ENCODE assay signal across 16 mouse cellular contexts in genomic region chr13:43849816-43850215, GRCm38 (mm10).
"Had no signal": no experiment of that assay in that cellular context is flagged by ENCODE, and none has a peak within 500 bp of the region (broad histone marks: within the 10 kb centered on the region; RNA-seq: fewer than 3 reads in every experiment).

No protein-coding gene starts in this region.

- ATAC-seq: intestine, postnatal 0 days; liver, embryonic 12.5 days; midbrain, embryonic 16.5 days had no signal

- H3K27me3 ChIP-seq: kidney, embryonic 15.5 days; limb, embryonic 15.5 days had no signal

- DNase-seq: layer of hippocampus, adult 9-11 months; layer of hippocampus, postnatal 36 days; lung, embryonic 14.5 days; lung, postnatal 10 days; lung, postnatal 4 days; right cerebral cortex, adult 18-20 months; right cerebral cortex, postnatal 25 days; thymus, postnatal 4 days had no signal

- H3K4me1 ChIP-seq: liver, embryonic 12.5 days; megakaryocyte, embryonic 14.5 days had no signal

- H3K36me3 ChIP-seq: kidney, embryonic 15.5 days; limb, embryonic 15.5 days; liver, embryonic 12.5 days; midbrain, embryonic 12.5 days had no signal

- H3K9me3 ChIP-seq: kidney, embryonic 15.5 days; limb, embryonic 15.5 days; liver, embryonic 12.5 days; megakaryocyte, embryonic 14.5 days; midbrain, embryonic 12.5 days had no signal

- H3K4me3 ChIP-seq: kidney, embryonic 15.5 days; limb, embryonic 15.5 days; liver, embryonic 12.5 days; megakaryocyte, embryonic 14.5 days; midbrain, embryonic 12.5 days had no signal

- H3K27ac ChIP-seq: kidney, embryonic 15.5 days; limb, embryonic 15.5 days; liver, embryonic 12.5 days; midbrain, embryonic 12.5 days; stomach, postnatal 0 days had no signal

- H3K9ac ChIP-seq: kidney, embryonic 15.5 days; limb, embryonic 15.5 days; liver, embryonic 12.5 days; lung, embryonic 14.5 days; midbrain, embryonic 12.5 days had no signal

- H3K4me2 ChIP-seq: kidney, embryonic 15.5 days; limb, embryonic 15.5 days; liver, embryonic 12.5 days; lung, embryonic 14.5 days; midbrain, embryonic 12.5 days had no signal
